In genomic region chr8:80032604-80033003, GRCm38 (mm10) we compare ENCODE assay signal across 18 mouse cellular contexts. TPM values are rescaled to one million over a fixed set of nuclear protein-coding genes. Genes with fewer than 3 reads are reported as not detected.
DNase-seq lines count a peak whose midpoint lies in the region; ATAC-seq lines count a peak whose summit lies in the region.
"Had no signal": no experiment of that assay in that cellular context is flagged by ENCODE, and none has a peak within 500 bp of the region (broad histone marks: within the 10 kb centered on the region; RNA-seq: fewer than 3 reads in every experiment).

No protein-coding gene starts in this region.

- H3K4me1 ChIP-seq in neural tube, embryonic 15.5 days: peaks cover 5% of the 10 kb centered on the region; the same call in 1 of the 2 replicates
- H3K4me1 ChIP-seq in limb, embryonic 11.5 days (ENCODE audit: control insufficient read depth, insufficient read depth, low read length): peaks cover 22% of the 10 kb centered on the region
- peaks cover 3% of the 10 kb centered on the region; the same call in 1 of the 2 replicates for H3K4me1 ChIP-seq in midbrain, embryonic 11.5 days (ENCODE audit: control insufficient read depth, insufficient read depth, low read length)
- H3K4me1 ChIP-seq: forebrain, embryonic 15.5 days; heart, embryonic 12.5 days; hindbrain, embryonic 13.5 days; liver, embryonic 12.5 days had no signal

- no peak overlapping the region for H3K27ac ChIP-seq in neural tube, embryonic 15.5 days (replicated peaks)
- H3K27ac ChIP-seq in limb, embryonic 11.5 days (replicated peaks; ENCODE audit: low read depth, low read length): no peak overlapping the region
- H3K27ac ChIP-seq in midbrain, embryonic 11.5 days (ENCODE audit: low read depth, low read length): no peak overlapping the region
- H3K27ac ChIP-seq: forebrain, embryonic 15.5 days; hindbrain, embryonic 13.5 days; liver, embryonic 12.5 days had no signal

- 46% methylated on average over 3 of the region's 3 CpGs for WGBS in neural tube, embryonic 15.5 days
- WGBS in limb, embryonic 11.5 days: 8% methylated on average over 3 of the region's 3 CpGs
- WGBS in midbrain, embryonic 11.5 days: 52% methylated on average over 3 of the region's 3 CpGs

- no peak for ATAC-seq in neural tube, embryonic 15.5 days (ENCODE audit: low FRiP score)
- ATAC-seq in limb, embryonic 11.5 days (ENCODE audit: insufficient number of reproducible peaks, low FRiP score, low TSS enrichment, low read depth): no peak
- ATAC-seq in midbrain, embryonic 11.5 days (ENCODE audit: low FRiP score): no peak
- ATAC-seq: forebrain, embryonic 15.5 days; liver, embryonic 12.5 days had no signal

- H3K9me3 ChIP-seq in neural tube, embryonic 15.5 days (replicated peaks): no peaks in the 10 kb centered on the region
- no peaks in the 10 kb centered on the region for H3K9me3 ChIP-seq in limb, embryonic 11.5 days (ENCODE audit: control insufficient read depth, low read length)
- H3K9me3 ChIP-seq in midbrain, embryonic 11.5 days (ENCODE audit: control insufficient read depth, low read length): no peaks in the 10 kb centered on the region
- H3K9me3 ChIP-seq: forebrain, embryonic 15.5 days; heart, embryonic 12.5 days; hindbrain, embryonic 13.5 days; liver, embryonic 12.5 days had no signal

- DNase-seq in neural tube, embryonic 10.5 days (ENCODE audit: extremely low spot score, low spot score): peak; percentile 13
- peak; percentile 50 for DNase-seq in embryo, embryonic 9.5 days (ENCODE audit: extremely low spot score)
- DNase-seq in limb, embryonic 11.5 days (ENCODE audit: low spot score): peak; percentile 42
- DNase-seq in yolk sac, embryonic 10.5 days (ENCODE audit: low spot score): peak; percentile 1
- DNase-seq in midbrain, embryonic 11.5 days (ENCODE audit: low spot score, missing footprints): no peak
- no peak for DNase-seq in cerebellum, adult 11 months
- no peak for DNase-seq in kidney, postnatal 36 days
- DNase-seq: cerebellum, adult 8-10 months; heart, postnatal 14 days; kidney, adult 9 months; kidney, postnatal 25 days; lung, adult 2 months; thymus, postnatal 25 days had no signal

- no peaks in the 10 kb centered on the region for H3K36me3 ChIP-seq in neural tube, embryonic 15.5 days
- no peaks in the 10 kb centered on the region for H3K36me3 ChIP-seq in limb, embryonic 11.5 days (ENCODE audit: control insufficient read depth, insufficient read depth, low read length)
- no peaks in the 10 kb centered on the region for H3K36me3 ChIP-seq in midbrain, embryonic 11.5 days (ENCODE audit: control insufficient read depth, insufficient read depth, low read length)
- H3K36me3 ChIP-seq: forebrain, embryonic 15.5 days; heart, embryonic 12.5 days; hindbrain, embryonic 13.5 days; liver, embryonic 12.5 days had no signal

- H3K4me3 ChIP-seq in neural tube, embryonic 15.5 days (replicated peaks): no peak overlapping the region
- H3K4me3 ChIP-seq in limb, embryonic 11.5 days (ENCODE audit: low read depth, low read length): no peak overlapping the region
- no peak overlapping the region for H3K4me3 ChIP-seq in midbrain, embryonic 11.5 days (ENCODE audit: low read depth, low read length)
- H3K4me3 ChIP-seq: forebrain, embryonic 15.5 days; heart, embryonic 12.5 days; hindbrain, embryonic 13.5 days; liver, embryonic 12.5 days had no signal

- H3K9ac ChIP-seq in neural tube, embryonic 15.5 days (replicated peaks): no peak overlapping the region
- no peak overlapping the region for H3K9ac ChIP-seq in limb, embryonic 11.5 days (ENCODE audit: low read length)
- no peak overlapping the region for H3K9ac ChIP-seq in midbrain, embryonic 11.5 days (ENCODE audit: low read length)
- H3K9ac ChIP-seq: forebrain, embryonic 15.5 days; heart, embryonic 12.5 days; hindbrain, embryonic 13.5 days; liver, embryonic 12.5 days had no signal

- H3K4me2 ChIP-seq in neural tube, embryonic 15.5 days: no peak overlapping the region
- H3K4me2 ChIP-seq in limb, embryonic 11.5 days (ENCODE audit: low read depth, severe bottlenecking): no peak overlapping the region
- no peak overlapping the region for H3K4me2 ChIP-seq in midbrain, embryonic 11.5 days
- H3K4me2 ChIP-seq: forebrain, embryonic 15.5 days; heart, embryonic 12.5 days; hindbrain, embryonic 13.5 days; liver, embryonic 12.5 days had no signal

- no peaks in the 10 kb centered on the region for H3K27me3 ChIP-seq in neural tube, embryonic 15.5 days (replicated peaks)
- H3K27me3 ChIP-seq in limb, embryonic 11.5 days (ENCODE audit: control insufficient read depth, insufficient read depth, low read length): no peaks in the 10 kb centered on the region
- H3K27me3 ChIP-seq in midbrain, embryonic 11.5 days (ENCODE audit: control insufficient read depth, insufficient read depth, low read length): no peaks in the 10 kb centered on the region
- H3K27me3 ChIP-seq: forebrain, embryonic 15.5 days; heart, embryonic 12.5 days; liver, embryonic 12.5 days had no signal

RNA-seq across cellular contexts. Expression of gene Hhip, which starts 25.2 kb away (rescaled TPM):
- polyA plus RNA-seq in neural tube, embryonic 15.5 days (2015; fragmentation: Nextera tagmentation; extraction: Ambion mirVana): 5.1 and 7.2 TPM in 2 replicates
- 1.8 and 2.9 TPM in 2 replicates for polyA plus RNA-seq in limb, embryonic 11.5 days (2014; fragmentation: Nextera tagmentation; extraction: Ambion mirVana)
- polyA plus RNA-seq in midbrain, embryonic 11.5 days (2014; fragmentation: Nextera tagmentation; extraction: Ambion mirVana): 3.8 and 4.7 TPM in 2 replicates

Comparison
In these comparisons a context has a peak if more than half of its experiments do, and no peak if none do; other contexts are left out.
1. DNase-seq: peak in neural tube, embryonic 10.5 days (single experiment), embryo, embryonic 9.5 days (single experiment), limb, embryonic 11.5 days (single experiment) and yolk sac, embryonic 10.5 days (single experiment); none in midbrain, embryonic 11.5 days (single experiment), cerebellum, adult 11 months (single experiment) and kidney, postnatal 36 days (0 of 2).